Mouse (Mus musculus) testis, postnatal 14 days (tissue): ENCODE data around the gene Adck2.

Experiments used
- DNase-seq: peaks from one replicate; pipeline ENCODE4 v3.0.0; 2021; ENCODE audit warnings: low spot score

Gene Adck2

GRCm38 (mm10) chr6:39573791-39574554, at the start of gene Adck2:
Gene Adck2 (plus strand): TSS chr6:39573873.
- DNase-seq = peak; percentile 82

GRCm38 (mm10) chr6:39526797-39527196, 46.9 kb upstream of the Adck2 start:
- no peak for DNase-seq

DNA sequence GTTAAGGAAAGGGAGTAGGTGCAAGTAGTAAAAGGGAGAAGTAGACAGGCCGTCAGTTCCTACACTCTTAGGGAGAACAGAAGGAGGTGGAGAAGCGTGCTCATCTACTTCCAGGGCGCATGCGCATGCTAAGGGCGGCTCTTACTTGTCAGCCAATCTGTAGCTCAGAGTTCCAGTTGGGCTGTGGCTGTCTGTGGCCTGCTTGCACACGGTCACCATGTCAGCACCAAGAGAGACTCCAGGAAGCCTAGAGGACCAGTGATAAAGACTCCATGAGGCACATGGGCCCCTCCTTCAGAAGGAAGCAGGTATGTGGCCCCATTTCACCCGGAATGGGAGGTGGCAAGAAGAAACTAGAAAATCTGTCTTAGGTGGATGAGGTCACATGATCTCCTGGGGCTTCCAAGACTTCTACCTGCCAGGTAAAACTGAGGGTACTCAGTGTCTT, 46.3 kb upstream of the Adck2 start:
- no peak for DNase-seq

- no peak for DNase-seq
Measured at GRCm38 (mm10) chr6:39527811-39528210, 45.9 kb upstream of the Adck2 start.

DNA sequence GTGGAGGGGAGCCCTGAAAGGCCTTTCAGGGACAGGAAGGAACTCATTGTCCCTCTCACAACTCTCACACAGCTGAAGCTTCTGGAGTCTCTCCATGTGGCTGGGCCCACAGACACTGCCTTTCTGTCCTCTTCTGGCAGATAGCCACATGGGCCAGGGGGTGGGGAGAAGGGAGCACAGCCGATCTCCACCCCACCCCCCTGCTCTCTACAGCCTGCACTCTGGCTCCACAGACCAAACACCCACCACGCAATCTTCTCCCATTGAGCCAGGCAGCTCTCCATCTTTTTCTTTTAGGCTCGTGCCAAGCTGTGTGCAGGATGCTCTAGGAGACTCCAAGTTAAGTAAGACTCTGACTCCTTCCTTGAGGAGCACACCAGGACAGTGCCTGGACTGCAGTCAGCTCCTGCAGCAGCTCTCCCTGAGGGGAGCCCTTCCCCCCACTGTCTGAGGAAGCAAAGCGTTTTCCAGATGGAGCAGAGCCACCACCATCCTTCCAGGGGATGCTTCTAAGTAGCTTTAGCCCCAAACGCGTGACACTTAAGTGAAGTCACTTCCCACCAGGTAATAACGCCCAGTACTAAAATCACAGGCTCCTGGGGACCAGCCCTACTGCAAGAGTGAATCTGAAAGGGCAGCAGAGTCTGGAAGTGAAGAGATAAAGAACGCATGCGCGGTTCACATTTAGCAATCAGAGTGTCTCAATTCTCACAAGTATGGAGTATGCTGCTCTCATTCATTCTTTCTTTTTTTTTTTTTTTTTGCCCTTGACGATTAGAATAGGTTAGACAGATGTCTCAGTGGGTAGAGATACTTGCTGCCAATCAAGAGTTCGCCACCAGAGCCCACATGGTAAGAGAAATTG, 44.8 kb upstream of the Adck2 start:
- DNase-seq = peak; percentile 79

- DNase-seq = no peak
Measured at GRCm38 (mm10) chr6:39534944-39535343, 38.7 kb upstream of the Adck2 start.

GRCm38 (mm10) chr6:39536621-39537020, 37.1 kb upstream of the Adck2 start:
- DNase-seq = no peak

DNA sequence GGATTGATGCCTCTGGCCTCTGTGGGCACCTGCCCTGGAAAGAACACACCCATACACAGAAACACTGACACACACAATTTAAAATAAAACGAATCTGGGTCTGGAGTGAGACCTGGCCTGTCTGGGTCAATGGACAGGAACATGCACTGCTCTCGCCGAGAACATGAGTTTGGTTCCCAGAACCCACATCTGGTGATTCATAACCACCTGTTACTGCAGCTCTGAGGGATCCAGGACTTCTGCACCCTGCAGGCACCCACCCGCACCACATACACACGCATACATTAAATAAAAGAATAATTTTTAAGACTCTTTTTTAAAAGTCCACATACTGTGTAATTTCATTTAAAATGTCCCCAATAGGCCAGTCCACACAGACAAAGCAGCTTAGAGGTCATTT, 36.4 kb upstream of the Adck2 start:
- DNase-seq = no peak

GRCm38 (mm10) chr6:39538227-39538626, 35.4 kb upstream of the Adck2 start:
- DNase-seq = no peak

DNA sequence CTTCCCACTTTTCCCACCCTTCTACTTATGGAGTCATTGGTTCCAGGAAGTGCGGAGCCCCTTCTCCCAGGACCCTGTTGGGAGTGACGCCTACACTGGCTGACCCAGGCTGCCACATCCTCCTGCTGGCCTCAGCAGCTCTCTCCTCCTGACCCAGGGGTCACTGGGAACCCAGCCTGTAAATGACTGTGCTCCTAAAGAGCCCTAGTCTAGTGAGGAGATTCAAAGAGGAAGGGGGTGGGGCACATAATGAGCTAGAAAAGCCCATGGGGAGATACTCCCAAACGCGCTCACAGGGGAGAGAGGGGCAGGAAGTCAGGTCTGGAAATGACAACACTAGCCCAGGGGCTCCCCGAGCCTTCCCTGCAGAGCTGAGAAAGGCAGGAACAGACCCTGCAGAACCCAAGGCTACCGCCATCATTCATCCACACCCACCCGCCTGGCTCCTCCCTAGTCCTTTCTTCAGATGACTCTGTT, 34.0 kb upstream of the Adck2 start:
- no peak for DNase-seq

- DNase-seq = no peak
Measured at GRCm38 (mm10) chr6:39540563-39540962, 33.1 kb upstream of the Adck2 start.

DNA sequence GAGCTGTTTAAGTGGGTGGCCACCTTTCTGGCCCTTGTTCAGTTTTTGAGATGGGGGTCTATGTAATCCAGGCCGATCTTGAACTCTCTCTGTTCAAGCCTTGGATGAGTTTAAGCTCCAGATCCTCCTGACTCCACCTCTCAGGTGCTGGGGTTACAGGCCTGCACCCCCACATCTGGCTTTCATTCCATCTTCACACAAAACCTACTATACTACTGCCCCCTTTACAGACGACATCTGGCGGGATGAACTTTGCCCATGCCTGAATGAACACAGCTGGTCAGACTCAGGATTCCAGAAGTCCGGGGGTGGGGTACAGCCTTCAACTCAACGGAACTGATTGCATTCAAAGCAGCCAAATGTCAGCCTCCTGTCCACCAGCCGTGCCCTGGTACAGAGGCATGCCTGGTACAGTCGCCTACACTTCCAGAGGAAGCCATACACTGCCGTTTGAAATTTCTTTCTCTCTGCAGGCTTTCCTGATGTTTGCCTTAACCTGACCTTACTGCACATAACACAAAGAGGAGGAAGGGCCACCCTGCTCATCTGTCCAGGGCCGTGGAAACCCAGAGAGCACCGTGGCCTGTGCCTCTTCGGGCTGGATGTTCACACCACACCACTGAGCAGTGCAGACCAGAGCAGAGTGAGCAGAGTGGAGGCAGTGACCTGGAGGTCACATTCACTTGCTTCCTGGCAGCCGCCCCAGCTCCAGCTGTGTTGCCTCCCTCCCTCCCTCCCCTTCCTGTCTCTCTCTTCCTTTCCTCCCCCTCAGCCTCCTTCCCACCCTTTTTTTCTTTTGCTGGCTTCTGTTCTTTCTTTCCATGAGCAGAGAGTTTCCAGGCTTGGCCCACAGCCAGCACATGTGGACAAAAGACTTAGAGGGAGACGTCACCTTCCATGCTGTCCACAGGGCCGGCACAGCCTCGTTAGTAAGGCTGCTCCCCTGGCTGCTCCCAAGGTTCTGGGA, 30.8 kb upstream of the Adck2 start:
- peak; percentile 64 for DNase-seq

DNA sequence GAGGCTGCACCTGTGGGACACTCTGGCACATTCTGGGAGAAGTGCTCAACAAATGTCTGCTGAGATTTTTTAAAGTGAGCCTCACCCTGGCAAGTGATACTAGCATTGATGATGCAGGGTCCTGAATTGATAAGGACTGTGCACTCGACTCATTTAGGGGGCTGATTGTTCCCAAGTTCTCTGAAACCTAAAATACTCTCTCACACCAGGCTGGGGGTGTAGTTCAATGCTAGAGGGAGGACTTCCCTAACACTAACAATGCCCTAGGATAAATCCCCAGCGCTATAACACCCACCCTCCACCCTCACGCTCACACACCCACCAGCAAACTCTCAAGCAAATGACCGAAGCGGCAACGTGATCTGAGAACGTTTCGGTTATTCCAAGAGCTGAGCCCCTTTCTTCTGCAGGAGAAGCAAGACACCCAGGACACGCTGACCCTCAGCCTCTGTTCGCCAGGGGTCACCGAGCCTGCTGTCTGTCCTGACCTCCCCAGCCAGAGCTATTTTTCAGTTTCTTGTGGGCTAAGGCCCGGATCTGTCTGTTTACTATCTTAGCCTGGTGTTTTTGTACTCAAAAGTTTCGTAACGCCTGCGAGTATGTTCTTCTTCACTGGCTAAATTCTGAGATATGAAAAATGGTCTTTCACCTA, 29.8 kb upstream of the Adck2 start:
- DNase-seq = no peak

GRCm38 (mm10) chr6:39545474-39545873, 28.2 kb upstream of the Adck2 start:
- DNase-seq = no peak

DNA sequence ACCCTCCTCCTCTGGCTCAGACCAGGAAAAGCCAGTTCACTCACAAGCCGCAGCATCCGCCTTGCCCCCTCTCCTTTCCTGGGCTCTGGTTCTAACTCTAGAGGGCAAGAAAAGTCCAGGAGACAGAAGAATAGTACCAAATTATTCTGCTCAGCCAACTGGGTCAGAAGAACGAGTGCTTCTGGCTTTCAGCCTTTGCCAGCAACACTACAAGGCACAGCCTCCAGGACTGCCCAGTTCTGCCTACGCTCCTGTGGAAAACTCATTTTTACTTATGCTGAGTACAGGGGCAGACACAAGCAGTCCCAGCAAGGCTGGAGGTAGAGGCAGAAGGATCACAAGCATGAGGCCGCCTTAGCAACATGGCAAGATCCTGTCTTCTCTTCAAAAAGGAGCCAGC, 25.6 kb upstream of the Adck2 start:
- DNase-seq = no peak

DNA sequence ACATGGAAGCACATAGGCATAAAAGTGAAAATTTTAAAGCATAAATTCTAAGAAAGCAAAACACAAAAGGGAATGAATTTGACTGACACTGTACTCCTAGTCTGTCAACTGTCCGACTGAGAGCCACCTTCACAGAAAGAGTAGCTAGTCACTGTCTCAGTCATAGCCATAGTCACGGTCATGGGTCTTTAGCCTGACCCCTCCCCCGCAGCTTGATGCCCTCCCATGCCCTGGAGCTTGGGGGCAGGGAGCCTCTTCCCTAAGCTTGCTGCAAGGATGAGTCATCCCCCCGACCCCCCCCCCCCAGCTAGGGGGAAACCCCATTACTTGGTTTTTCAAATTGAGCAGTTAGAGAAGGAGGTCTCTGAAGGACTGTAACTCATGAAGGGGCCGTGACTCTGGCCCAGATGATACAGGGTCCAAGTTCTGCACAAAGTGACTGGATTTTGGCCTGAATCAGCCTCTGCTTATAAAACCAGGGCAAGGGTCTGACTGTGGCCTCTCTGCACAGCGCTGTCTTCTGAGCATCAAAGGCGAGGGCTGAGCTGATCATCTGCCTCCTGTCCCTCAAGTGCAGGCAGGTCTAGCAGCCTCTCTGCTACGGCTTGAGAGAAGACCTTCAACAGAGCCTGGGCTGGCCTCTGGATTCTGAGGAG, 21.6 kb upstream of the Adck2 start:
- no peak for DNase-seq

GRCm38 (mm10) chr6:39554888-39555647, 18.6 kb upstream of the Adck2 start:
- no peak for DNase-seq

DNA sequence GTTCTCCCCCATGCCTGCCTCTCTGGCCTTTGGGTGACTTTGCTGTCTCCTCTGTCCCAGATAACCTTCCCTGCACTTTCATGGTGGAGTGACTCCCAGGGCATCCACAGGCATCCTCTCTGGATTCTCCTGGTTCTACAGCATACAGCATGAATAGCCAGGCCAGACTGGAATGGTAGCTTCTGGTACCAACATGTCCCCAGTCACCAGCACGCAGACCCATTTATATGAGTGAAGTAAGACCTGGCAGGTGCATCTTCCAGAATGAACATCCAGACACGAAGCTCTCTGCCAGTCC, 18.1 kb upstream of the Adck2 start:
- DNase-seq = no peak

DNA sequence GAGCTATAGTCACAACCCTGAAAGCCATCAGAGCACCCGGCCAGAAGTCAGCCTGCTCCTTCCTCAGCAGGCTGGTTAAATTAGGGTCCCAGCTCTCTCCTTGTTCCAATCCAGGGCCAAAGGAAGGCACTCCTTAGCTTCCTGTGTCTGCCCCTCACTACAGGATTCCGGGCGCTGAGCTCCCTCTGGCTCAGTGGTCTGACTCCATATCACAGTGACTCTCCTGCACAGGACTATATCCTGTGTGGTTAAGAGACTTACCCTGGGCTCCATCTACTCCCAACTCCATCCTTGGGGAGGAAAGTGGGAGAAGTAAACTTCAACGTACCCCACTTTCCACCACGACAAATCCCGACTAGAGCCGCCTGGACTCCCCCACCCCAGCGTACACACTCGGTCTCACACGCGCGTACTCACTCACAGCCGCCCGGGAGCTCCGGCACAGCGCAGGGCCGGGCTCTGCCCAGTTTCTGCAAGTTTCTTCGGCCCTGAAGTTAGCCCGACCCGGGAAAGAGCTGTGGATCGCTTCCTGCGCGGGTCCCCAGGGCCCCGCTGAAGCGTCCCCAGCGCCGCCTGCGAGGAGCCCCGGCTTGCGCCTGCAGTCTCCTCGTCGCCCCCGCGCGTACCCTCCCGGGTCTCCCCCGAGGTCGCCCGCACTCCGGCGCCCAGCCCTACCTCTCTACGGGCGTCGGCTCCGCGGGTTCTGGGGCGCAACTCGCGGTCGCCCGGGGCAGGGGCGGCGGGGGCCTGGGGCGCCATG, 16.6 kb upstream of the Adck2 start:
- peak; percentile 35 for DNase-seq
